Mouse (Mus musculus): ENCODE results near the gene Rai1. TPM values are rescaled to one million over a fixed set of nuclear protein-coding genes. Genes with fewer than 3 reads are reported as not detected.
A peak's percentile ranks its signal among the peaks of the same experiment; 100 is the strongest.

The Rai1 gene
- polyA plus RNA-seq, 1 experiment = 62.9 TPM

DNA sequence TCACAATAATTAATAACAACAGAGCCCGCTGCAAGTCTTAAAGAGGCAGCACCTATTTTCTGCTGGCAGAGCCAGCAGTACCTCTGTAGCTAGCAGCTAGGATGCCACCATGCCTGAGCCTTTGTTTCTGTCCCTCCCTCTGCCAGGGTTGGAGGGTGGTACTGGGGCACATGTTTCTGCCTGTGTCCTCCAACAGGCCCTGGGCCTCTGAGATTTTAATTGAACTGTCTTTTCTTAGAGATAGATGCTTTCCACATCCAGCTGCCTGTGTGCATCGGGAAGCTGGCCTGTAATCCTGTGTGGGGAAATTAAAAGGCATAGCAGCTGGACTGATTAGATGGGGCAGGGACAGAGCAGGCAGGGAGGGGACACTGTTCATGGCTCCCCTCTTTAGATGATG, 77.9 kb downstream of the Rai1 start:
- peaks cover 91% of the 10 kb centered on the region for H3K36me3 ChIP-seq (replicated peaks; ENCODE audit: low read length)
- H3K27me3 ChIP-seq (replicated peaks) = no peaks in the 10 kb centered on the region
- TF ChIP-seq GATA1 (IDR thresholded peaks at IDR 0.05; ENCODE audit: borderline replicate concordance, low read length) = no peak
- no peak for TF ChIP-seq FLI1 (IDR thresholded peaks at IDR 0.05; ENCODE audit: low read length)
- H3K9me3 ChIP-seq = no peaks in the 10 kb centered on the region
- peaks cover 100% of the 10 kb centered on the region for H3K4me1 ChIP-seq
- H3K4me3 ChIP-seq (replicated peaks) = peak overlapping the region; percentile 38

DNA sequence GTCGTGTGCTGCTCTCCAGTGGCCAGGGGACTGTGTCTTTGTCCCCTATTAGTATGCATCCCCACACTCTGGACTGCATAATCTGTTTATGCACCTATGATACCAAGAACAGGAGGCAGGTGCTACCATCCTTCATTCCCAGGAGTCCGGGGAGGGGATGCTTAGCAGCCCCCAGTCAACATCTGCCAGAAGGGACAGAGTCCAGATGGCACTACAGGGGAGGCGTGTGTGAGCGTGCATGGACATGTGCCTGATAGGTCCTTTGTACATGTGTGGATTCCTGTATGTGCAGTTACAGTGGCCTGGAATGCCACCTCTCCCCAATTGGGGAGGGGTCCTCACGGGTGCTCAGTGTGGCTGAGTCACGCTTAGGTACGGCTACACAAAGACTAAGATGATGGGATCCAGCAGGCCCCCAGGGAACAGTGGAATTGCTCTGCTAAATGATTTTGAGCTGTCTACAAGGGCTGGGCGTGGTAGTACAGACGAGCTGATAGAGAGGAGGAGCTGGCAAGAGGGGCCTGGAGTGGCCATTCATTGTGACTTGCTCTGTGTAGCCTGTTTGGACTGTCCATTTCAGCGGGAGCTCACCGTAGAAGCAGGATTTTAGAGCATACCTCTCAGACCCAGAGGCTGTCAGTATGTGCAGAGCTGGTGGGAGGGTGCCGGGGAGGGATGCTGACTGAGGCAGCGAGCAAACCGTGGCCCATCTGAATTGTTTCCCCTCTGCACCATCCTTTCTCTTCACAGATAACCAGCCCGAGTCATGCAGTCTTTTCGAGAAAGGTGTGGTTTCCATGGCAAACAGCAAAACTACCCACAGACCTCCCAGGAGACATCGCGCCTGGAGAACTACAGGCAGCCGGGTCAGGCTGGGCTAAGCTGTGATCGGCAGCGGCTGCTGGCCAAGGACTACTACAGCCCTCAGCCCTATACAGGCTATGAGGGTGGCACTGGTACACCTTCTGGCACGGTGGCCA, 79.8 kb downstream of the Rai1 start:
- Histone ChIP-seq H3K36me3 (replicated peaks; ENCODE audit: low read length) (peaks cover 93% of the 10 kb centered on the region), H3K9me3 (no peaks in the 10 kb centered on the region), H3K4me1 (peaks cover 100% of the 10 kb centered on the region), H3K4me3 (replicated peaks) (peak overlapping the region; percentile 89), H3K27me3 (replicated peaks) (no peaks in the 10 kb centered on the region)
- TF ChIP-seq GATA1 (IDR thresholded peaks at IDR 0.05; ENCODE audit: borderline replicate concordance, low read length) (no peak), FLI1 (IDR thresholded peaks at IDR 0.05; ENCODE audit: low read length) (no peak)

DNA sequence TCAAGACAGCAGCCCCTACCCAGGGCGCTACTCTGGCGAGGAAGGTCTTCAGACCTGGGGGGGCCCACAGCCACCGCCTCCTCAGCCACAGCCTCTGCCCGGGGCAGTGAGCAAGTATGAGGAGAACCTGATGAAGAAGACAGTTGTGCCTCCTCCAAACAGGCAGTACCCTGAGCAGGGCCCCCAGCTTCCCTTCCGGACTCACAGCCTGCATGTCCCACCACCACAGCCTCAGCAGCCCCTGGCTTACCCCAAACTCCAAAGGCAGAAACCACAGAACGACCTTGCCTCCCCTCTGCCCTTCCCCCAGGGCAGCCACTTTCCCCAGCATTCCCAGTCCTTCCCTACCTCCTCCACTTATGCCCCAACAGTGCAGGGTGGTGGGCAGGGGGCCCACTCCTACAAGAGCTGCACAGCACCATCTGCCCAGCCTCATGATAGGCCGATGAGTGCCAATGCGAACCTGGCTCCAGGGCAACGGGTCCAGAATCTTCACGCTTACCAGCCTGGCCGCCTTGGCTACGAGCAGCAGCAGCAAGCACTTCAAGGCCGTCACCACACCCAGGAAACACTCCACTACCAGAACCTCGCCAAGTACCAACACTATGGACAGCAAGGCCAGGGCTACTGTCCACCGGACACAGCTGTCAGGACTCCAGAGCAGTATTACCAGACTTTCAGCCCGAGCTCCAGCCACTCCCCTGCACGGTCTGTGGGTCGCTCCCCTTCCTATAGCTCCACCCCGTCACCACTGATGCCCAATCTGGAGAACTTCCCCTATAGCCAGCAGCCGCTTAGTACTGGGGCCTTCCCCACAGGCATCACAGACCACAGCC, 80.8 kb downstream of the Rai1 start:
- Histone ChIP-seq H3K4me1 (peaks cover 100% of the 10 kb centered on the region), H3K4me3 (replicated peaks) (peak overlapping the region; percentile 89), H3K36me3 (replicated peaks; ENCODE audit: low read length) (peaks cover 93% of the 10 kb centered on the region), H3K9me3 (no peaks in the 10 kb centered on the region), H3K27me3 (replicated peaks) (no peaks in the 10 kb centered on the region)
- TF ChIP-seq FLI1 (IDR thresholded peaks at IDR 0.05; ENCODE audit: low read length) (no peak), GATA1 (IDR thresholded peaks at IDR 0.05; ENCODE audit: borderline replicate concordance, low read length) (no peak)

DNA sequence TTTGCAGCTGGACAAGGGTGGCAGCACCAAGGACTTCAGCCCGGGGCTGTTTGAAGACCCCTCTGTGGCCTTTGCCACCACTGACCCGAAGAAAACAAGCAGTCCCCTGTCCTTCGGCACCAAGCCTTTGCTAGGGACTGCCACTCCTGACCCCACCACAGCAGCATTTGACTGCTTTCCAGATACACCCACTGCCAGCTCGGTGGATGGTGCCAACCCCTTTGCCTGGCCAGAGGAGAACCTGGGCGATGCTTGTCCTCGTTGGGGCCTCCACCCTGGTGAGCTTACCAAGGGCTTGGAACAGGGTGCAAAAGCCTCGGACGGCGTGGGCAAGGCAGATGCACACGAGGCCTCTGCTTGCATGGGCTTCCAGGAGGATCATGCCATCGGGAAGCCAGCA, 82.3 kb downstream of the Rai1 start:
- H3K4me1 ChIP-seq = peaks cover 100% of the 10 kb centered on the region
- H3K4me3 ChIP-seq (replicated peaks) = peak overlapping the region; percentile 14
- no peak for TF ChIP-seq GATA1 (IDR thresholded peaks at IDR 0.05; ENCODE audit: borderline replicate concordance, low read length)
- TF ChIP-seq FLI1 (IDR thresholded peaks at IDR 0.05; ENCODE audit: low read length) = no peak
- H3K36me3 ChIP-seq (replicated peaks; ENCODE audit: low read length) = peaks cover 94% of the 10 kb centered on the region
- H3K27me3 ChIP-seq (replicated peaks) = no peaks in the 10 kb centered on the region
- no peaks in the 10 kb centered on the region for H3K9me3 ChIP-seq

DNA sequence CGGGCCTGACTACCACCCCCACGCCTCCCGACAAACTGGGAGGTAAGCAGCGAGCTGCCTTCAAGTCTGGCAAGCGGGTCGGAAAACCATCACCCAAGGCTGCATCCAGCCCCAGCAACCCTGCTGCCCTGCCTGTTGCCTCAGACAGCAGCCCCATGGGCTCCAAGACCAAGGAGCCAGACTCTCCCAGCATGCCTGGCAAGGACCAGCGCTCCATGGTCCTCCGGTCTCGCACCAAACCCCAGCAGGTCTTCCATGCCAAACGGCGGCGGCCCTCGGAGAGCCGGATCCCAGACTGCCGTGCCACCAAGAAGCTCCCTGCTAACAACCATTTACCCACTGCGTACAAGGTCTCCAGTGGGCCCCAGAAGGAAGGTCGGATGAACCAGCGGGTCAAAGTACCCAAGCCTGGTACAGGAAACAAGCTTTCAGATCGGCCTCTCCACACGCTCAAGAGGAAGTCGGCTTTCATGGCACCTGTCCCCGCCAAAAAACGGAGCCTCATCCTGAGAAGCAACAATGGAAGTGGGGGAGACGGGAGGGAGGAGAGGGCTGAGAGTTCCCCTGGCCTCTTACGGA, 83.6 kb downstream of the Rai1 start:
- Histone ChIP-seq H3K9me3 (no peaks in the 10 kb centered on the region), H3K4me3 (replicated peaks) (no peak overlapping the region), H3K4me1 (peaks cover 100% of the 10 kb centered on the region), H3K27me3 (replicated peaks) (no peaks in the 10 kb centered on the region), H3K36me3 (replicated peaks; ENCODE audit: low read length) (peaks cover 95% of the 10 kb centered on the region)
- TF ChIP-seq FLI1 (IDR thresholded peaks at IDR 0.05; ENCODE audit: low read length) = no peak
- no peak for TF ChIP-seq GATA1 (IDR thresholded peaks at IDR 0.05; ENCODE audit: borderline replicate concordance, low read length)

DNA sequence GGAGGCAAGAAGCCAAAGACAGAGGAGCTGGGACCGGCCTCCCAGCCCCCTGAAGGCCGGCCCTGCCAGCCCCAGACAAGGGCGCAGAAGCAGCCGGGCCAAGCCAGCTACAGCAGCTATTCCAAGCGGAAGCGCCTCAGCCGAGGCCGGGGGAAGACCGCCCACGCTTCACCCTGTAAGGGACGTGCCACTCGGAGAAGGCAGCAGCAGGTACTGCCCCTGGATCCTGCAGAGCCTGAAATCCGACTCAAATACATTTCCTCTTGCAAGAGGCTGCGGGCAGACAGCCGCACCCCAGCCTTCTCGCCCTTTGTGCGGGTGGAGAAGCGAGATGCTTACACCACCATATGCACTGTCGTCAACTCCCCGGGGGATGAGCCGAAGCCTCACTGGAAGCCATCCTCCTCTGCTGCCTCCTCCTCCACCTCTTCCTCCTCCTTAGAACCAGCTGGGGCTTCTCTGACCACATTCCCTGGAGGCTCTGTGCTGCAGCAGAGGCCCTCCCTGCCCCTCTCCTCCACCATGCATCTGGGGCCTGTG, 84.8 kb downstream of the Rai1 start:
- Histone ChIP-seq H3K36me3 (replicated peaks; ENCODE audit: low read length) (peaks cover 97% of the 10 kb centered on the region), H3K4me1 (peaks cover 100% of the 10 kb centered on the region), H3K9me3 (peaks cover 4% of the 10 kb centered on the region), H3K27me3 (replicated peaks) (no peaks in the 10 kb centered on the region), H3K4me3 (replicated peaks) (no peak overlapping the region)
- TF ChIP-seq GATA1 (IDR thresholded peaks at IDR 0.05; ENCODE audit: borderline replicate concordance, low read length) = no peak
- TF ChIP-seq FLI1 (IDR thresholded peaks at IDR 0.05; ENCODE audit: low read length) = no peak

DNA sequence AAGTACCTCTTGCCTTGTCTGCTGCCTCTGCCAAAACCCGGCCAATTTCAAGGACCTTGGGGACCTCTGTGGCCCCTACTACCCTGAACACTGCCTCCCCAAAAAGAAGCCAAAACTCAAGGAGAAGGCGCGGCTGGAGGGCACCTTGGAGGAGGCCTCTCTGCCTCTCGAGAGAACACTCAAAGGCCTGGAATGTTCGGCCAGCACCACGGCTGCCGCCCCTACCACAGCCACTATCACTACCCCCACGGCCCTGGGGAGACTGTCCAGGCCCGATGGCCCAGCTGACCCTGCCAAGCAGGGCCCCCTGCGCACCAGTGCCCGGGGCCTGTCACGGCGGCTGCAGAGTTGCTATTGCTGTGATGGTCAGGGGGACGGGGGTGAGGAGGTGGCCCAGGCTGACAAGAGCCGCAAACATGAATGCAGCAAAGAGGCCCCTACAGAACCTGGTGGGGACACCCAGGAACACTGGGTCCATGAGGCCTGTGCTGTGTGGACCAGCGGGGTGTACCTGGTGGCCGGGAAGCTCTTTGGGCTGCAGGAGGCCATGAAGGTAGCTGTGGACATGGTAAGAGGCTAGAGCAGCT, 85.3 kb downstream of the Rai1 start:
- no peaks in the 10 kb centered on the region for H3K27me3 ChIP-seq (replicated peaks)
- H3K4me3 ChIP-seq (replicated peaks) = peak overlapping the region; percentile 16
- peaks cover 96% of the 10 kb centered on the region for H3K4me1 ChIP-seq
- H3K36me3 ChIP-seq (replicated peaks; ENCODE audit: low read length) = peaks cover 97% of the 10 kb centered on the region
- TF ChIP-seq GATA1 (IDR thresholded peaks at IDR 0.05; ENCODE audit: borderline replicate concordance, low read length) (no peak), FLI1 (IDR thresholded peaks at IDR 0.05; ENCODE audit: low read length) (no peak)
- H3K9me3 ChIP-seq = peaks cover 9% of the 10 kb centered on the region

DNA sequence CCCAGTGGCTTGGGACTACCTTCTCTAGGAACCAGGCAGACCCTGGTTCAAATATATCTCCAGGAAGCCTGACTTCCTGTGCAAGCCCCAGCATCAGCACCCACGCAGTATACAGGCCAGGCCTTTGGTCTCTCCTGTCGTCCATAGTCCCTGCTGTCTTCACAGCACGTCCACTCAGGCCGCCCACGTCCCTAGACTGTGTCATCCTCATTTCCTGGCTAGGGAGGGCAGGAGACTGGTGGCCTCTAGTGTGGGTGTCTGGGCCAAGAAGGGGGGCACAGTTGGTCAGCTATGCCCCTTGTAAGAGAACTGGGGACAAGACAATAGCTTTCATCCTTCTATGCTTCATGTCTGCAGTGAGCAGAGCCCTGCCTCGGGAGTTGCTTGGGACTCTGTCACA, 87.7 kb downstream of the Rai1 start:
- Histone ChIP-seq H3K9me3 (peaks cover 10% of the 10 kb centered on the region), H3K27me3 (replicated peaks) (no peaks in the 10 kb centered on the region), H3K36me3 (replicated peaks; ENCODE audit: low read length) (peaks cover 97% of the 10 kb centered on the region), H3K4me1 (peaks cover 93% of the 10 kb centered on the region), H3K4me3 (replicated peaks) (peak overlapping the region; percentile 83)
- TF ChIP-seq FLI1 (IDR thresholded peaks at IDR 0.05; ENCODE audit: low read length) = no peak
- TF ChIP-seq GATA1 (IDR thresholded peaks at IDR 0.05; ENCODE audit: borderline replicate concordance, low read length) = no peak

DNA sequence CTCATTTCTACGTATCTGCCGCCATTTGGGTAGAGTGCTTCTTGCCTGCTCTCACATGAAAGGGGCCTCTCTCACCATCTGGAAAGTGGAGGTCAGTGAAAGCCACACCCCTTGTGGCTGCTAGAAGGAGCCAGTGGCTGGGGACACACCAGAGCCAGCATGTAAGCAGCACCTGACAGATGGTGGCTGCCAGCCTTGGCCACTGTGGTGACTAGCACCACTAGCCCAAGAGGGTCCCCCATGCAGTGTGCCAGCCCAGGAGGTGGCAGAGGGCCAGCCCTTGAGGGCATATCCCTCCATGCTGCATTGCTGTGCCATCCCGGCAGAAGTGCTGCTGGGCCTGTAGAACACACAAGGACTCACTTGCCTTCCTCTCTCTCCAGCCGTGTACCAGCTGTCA, 88.7 kb downstream of the Rai1 start:
- peaks cover 93% of the 10 kb centered on the region for H3K4me1 ChIP-seq
- TF ChIP-seq GATA1 (IDR thresholded peaks at IDR 0.05; ENCODE audit: borderline replicate concordance, low read length) (no peak), FLI1 (IDR thresholded peaks at IDR 0.05; ENCODE audit: low read length) (no peak)
- peaks cover 97% of the 10 kb centered on the region for H3K36me3 ChIP-seq (replicated peaks; ENCODE audit: low read length)
- H3K27me3 ChIP-seq (replicated peaks) = no peaks in the 10 kb centered on the region
- peak overlapping the region; percentile 62 for H3K4me3 ChIP-seq (replicated peaks)
- H3K9me3 ChIP-seq = peaks cover 10% of the 10 kb centered on the region

Measured in megakaryocyte, embryonic 14.5 days (primary cell).